Mouse (Mus musculus): Measurements from ENCODE around the gene Primpol. TPM values are rescaled to one million over a fixed set of nuclear protein-coding genes. Genes with fewer than 3 reads are reported as not detected.

Gene Primpol
- polyA plus RNA-seq, 1 experiment = 16.6 TPM

DNA sequence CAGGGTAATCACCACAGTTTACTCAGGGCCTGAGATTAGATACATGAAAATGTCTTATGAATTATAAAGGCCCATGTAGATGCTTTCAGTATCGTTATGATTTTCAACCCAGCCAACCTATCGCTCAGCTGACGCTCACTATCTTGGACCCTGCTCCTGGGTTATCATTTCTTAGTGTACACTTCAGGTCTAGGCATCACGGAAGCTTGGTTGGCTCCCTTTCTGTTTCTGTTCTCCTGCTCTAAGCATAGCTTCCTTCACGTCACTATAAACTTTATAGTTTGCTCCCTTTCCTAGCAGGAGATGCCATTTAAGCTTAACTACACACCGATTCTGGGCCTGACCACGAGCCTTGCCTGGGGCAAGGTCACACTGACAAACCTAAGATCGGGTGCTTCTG lies 5.5 kb downstream of the Primpol start:
- Histone ChIP-seq H3K4me3 (ENCODE audit: insufficient read depth, low read length) (no peak overlapping the region), H3K27ac (ENCODE audit: insufficient read depth, low read depth, low read length) (no peak overlapping the region), H3K4me1 (ENCODE audit: control insufficient read depth, insufficient read depth, low read length) (peaks cover 10% of the 10 kb centered on the region)
- TF ChIP-seq CTCF (IDR thresholded peaks at IDR 0.05; ENCODE audit: low read depth, low read length) (no peak), POLR2A (IDR thresholded peaks at IDR 0.05; ENCODE audit: borderline replicate concordance, low read depth, low read length) (no peak)

GRCm38 (mm10) chr8:46606930-46607329 lies 10.1 kb downstream of the Primpol start:
- no peaks in the 10 kb centered on the region for H3K4me1 ChIP-seq (ENCODE audit: control insufficient read depth, insufficient read depth, low read length)
- H3K27ac ChIP-seq (ENCODE audit: insufficient read depth, low read depth, low read length) = no peak overlapping the region
- no peak overlapping the region for H3K4me3 ChIP-seq (ENCODE audit: insufficient read depth, low read length)
- no peak for TF ChIP-seq CTCF (IDR thresholded peaks at IDR 0.05; ENCODE audit: low read depth, low read length)
- no peak for TF ChIP-seq POLR2A (IDR thresholded peaks at IDR 0.05; ENCODE audit: borderline replicate concordance, low read depth, low read length)

- TF ChIP-seq POLR2A (IDR thresholded peaks at IDR 0.05; ENCODE audit: borderline replicate concordance, low read depth, low read length) = no peak
- Histone ChIP-seq H3K4me1 (ENCODE audit: control insufficient read depth, insufficient read depth, low read length) (no peaks in the 10 kb centered on the region), H3K27ac (ENCODE audit: insufficient read depth, low read depth, low read length) (no peak overlapping the region), H3K4me3 (ENCODE audit: insufficient read depth, low read length) (no peak overlapping the region)
Measured at GRCm38 (mm10) chr8:46603587-46603986, 13.4 kb downstream of the Primpol start.

- Histone ChIP-seq H3K4me3 (ENCODE audit: insufficient read depth, low read length) (no peak overlapping the region), H3K27ac (ENCODE audit: insufficient read depth, low read depth, low read length) (no peak overlapping the region), H3K4me1 (ENCODE audit: control insufficient read depth, insufficient read depth, low read length) (peaks cover 17% of the 10 kb centered on the region)
- no peak for TF ChIP-seq CTCF (IDR thresholded peaks at IDR 0.05; ENCODE audit: low read depth, low read length)
- no peak for TF ChIP-seq POLR2A (IDR thresholded peaks at IDR 0.05; ENCODE audit: borderline replicate concordance, low read depth, low read length)
Measured at GRCm38 (mm10) chr8:46600959-46601707, 15.9 kb downstream of the Primpol start.

GRCm38 (mm10) chr8:46599314-46599904 lies 17.6 kb downstream of the Primpol start:
- no peak overlapping the region for H3K4me3 ChIP-seq (ENCODE audit: insufficient read depth, low read length)
- TF ChIP-seq POLR2A (IDR thresholded peaks at IDR 0.05; ENCODE audit: borderline replicate concordance, low read depth, low read length) (no peak), CTCF (IDR thresholded peaks at IDR 0.05; ENCODE audit: low read depth, low read length) (no peak)
- no peak overlapping the region for H3K27ac ChIP-seq (ENCODE audit: insufficient read depth, low read depth, low read length)
- H3K4me1 ChIP-seq (ENCODE audit: control insufficient read depth, insufficient read depth, low read length) = peaks cover 28% of the 10 kb centered on the region

DNA sequence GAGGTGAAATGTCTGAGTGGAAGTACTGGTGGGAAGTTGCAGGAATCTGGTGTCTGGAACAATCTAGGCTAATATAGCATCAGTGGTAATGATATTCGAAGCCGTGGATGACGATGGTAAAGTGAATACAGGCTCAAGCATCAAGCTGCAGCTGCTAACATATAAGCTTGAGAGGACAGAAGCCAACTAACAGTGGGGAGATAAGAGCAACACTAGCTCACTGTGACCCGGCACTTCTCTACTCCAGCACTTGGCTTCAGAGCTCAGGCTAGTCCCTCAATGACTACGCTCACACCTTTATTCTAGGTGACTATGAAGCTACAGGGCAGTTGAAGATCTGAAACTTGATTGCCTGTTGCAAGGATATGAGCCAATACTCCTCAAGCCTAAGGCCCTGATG lies 18.3 kb downstream of the Primpol start:
- Histone ChIP-seq H3K4me3 (ENCODE audit: insufficient read depth, low read length) (no peak overlapping the region), H3K4me1 (ENCODE audit: control insufficient read depth, insufficient read depth, low read length) (peaks cover 28% of the 10 kb centered on the region), H3K27ac (ENCODE audit: insufficient read depth, low read depth, low read length) (no peak overlapping the region)
- TF ChIP-seq POLR2A (IDR thresholded peaks at IDR 0.05; ENCODE audit: borderline replicate concordance, low read depth, low read length) (no peak), CTCF (IDR thresholded peaks at IDR 0.05; ENCODE audit: low read depth, low read length) (no peak)

DNA sequence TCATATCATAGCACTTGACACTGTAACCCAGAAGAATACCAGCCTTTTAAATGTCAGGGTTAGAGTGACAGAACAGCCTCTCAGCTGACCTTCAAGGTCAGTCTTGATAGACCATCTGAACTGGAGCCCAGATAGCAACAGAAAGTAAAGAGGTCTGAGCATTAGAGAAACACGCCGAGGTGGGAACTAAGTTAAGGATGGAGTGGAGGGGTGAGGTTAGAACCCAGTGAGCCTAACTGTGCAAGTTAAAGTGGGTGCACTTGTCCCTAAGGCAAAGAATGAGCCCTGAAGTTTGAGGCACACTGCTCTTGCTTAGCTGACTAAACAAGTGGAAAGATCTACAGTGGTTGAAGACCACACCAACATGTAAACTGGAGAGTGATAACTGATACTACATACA lies 18.9 kb downstream of the Primpol start:
- Histone ChIP-seq H3K27ac (ENCODE audit: insufficient read depth, low read depth, low read length) (no peak overlapping the region), H3K4me1 (ENCODE audit: control insufficient read depth, insufficient read depth, low read length) (peaks cover 28% of the 10 kb centered on the region), H3K4me3 (ENCODE audit: insufficient read depth, low read length) (no peak overlapping the region)
- TF ChIP-seq POLR2A (IDR thresholded peaks at IDR 0.05; ENCODE audit: borderline replicate concordance, low read depth, low read length) = no peak
- no peak for TF ChIP-seq CTCF (IDR thresholded peaks at IDR 0.05; ENCODE audit: low read depth, low read length)

DNA sequence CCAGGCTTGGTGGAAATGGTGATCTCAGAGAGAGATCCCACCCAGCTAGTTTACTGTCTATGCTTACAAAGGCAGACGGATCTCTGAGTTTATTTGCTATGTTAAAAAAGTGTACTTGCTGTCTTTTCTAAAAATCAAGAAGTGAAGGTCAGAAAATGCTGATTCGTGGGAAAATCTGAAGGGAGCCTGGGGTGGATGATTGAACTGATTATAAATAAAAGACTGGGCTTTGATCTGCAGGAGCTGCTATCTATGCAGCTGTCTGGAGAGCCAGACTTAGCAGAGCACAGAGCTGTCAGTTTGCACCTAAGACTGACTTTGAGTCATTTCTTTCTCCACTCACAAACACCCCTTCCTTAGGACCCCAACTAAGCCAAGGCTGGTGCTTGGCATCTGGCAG lies 19.6 kb downstream of the Primpol start:
- Histone ChIP-seq H3K4me3 (ENCODE audit: insufficient read depth, low read length) (no peak overlapping the region), H3K27ac (ENCODE audit: insufficient read depth, low read depth, low read length) (peak overlapping the region; percentile 62), H3K4me1 (ENCODE audit: control insufficient read depth, insufficient read depth, low read length) (peaks cover 28% of the 10 kb centered on the region)
- TF ChIP-seq CTCF (IDR thresholded peaks at IDR 0.05; ENCODE audit: low read depth, low read length) (no peak), POLR2A (IDR thresholded peaks at IDR 0.05; ENCODE audit: borderline replicate concordance, low read depth, low read length) (no peak)

- TF ChIP-seq CTCF (IDR thresholded peaks at IDR 0.05; ENCODE audit: low read depth, low read length) (no peak), POLR2A (IDR thresholded peaks at IDR 0.05; ENCODE audit: borderline replicate concordance, low read depth, low read length) (no peak)
- no peak overlapping the region for H3K4me3 ChIP-seq (ENCODE audit: insufficient read depth, low read length)
- peak overlapping the region; percentile 56; the same call in 1 of the 2 replicates for H3K27ac ChIP-seq (ENCODE audit: insufficient read depth, low read depth, low read length)
- peaks cover 28% of the 10 kb centered on the region for H3K4me1 ChIP-seq (ENCODE audit: control insufficient read depth, insufficient read depth, low read length)
Measured at GRCm38 (mm10) chr8:46596530-46596929, 20.5 kb downstream of the Primpol start.

GRCm38 (mm10) chr8:46595593-46595992 lies 21.4 kb downstream of the Primpol start:
- no peak for TF ChIP-seq POLR2A (IDR thresholded peaks at IDR 0.05; ENCODE audit: borderline replicate concordance, low read depth, low read length)
- TF ChIP-seq CTCF (IDR thresholded peaks at IDR 0.05; ENCODE audit: low read depth, low read length) = no peak
- peak overlapping the region; percentile 79 for H3K27ac ChIP-seq (ENCODE audit: insufficient read depth, low read depth, low read length)
- H3K4me1 ChIP-seq (ENCODE audit: control insufficient read depth, insufficient read depth, low read length) = peaks cover 28% of the 10 kb centered on the region
- no peak overlapping the region for H3K4me3 ChIP-seq (ENCODE audit: insufficient read depth, low read length)

All from bone marrow macrophage, adult 2 months (primary cell).